Comparison of ENCODE assay signal across 8 mouse cellular contexts in genomic region chr10:72654270-72655016, GRCm38 (mm10). TPM values are rescaled to one million over a fixed set of nuclear protein-coding genes. Genes with fewer than 3 reads are reported as not detected.
A peak's percentile ranks its signal among the peaks of the same experiment; 100 is the strongest.
DNase-seq lines count a peak whose midpoint lies in the region; ATAC-seq and TF ChIP-seq lines count a peak whose summit lies in the region.

Gene Zwint, plus strand, starts transcription at chr10:72654845.

- H3K27ac ChIP-seq in cortical plate, adult 2 months (ENCODE audit: insufficient read depth, low read length) = peak within 1 kb of the TSS; percentile 76

- H3K36me3 ChIP-seq in megakaryocyte, embryonic 14.5 days (replicated peaks; ENCODE audit: low read length) = peaks cover 40% of the 10 kb centered on the region

- H3K4me3 ChIP-seq in cortical plate, adult 2 months (ENCODE audit: insufficient read depth, low read length) = peak within 1 kb of the TSS; percentile 79
- peak within 1 kb of the TSS; percentile 98 for H3K4me3 ChIP-seq in megakaryocyte, embryonic 14.5 days (replicated peaks)

- TF ChIP-seq CTCF in cortical plate, adult 2 months (IDR thresholded peaks at IDR 0.05; ENCODE audit: extremely low read depth, insufficient read depth, low read length) = no peak

- H3K9me3 ChIP-seq in megakaryocyte, embryonic 14.5 days = no peaks in the 10 kb centered on the region

- no peaks in the 10 kb centered on the region for H3K27me3 ChIP-seq in megakaryocyte, embryonic 14.5 days (replicated peaks)

- peaks cover 4% of the 10 kb centered on the region; the same call in 1 of the 2 replicates for H3K4me1 ChIP-seq in cortical plate, adult 2 months (ENCODE audit: control insufficient read depth, insufficient read depth, low read length)
- peaks cover 46% of the 10 kb centered on the region for H3K4me1 ChIP-seq in megakaryocyte, embryonic 14.5 days

- peak; percentile 92 to 93 for DNase-seq in gastrocnemius, adult 8-10 months (ENCODE audit: low spot score in 2 of 2)
- DNase-seq in hindlimb bud, embryonic 11.5 days (ENCODE audit: extremely low spot score, low read depth, low spot score) = peak; percentile 86
- peak; percentile 94 to 98 for DNase-seq in left cerebral cortex, adult 8-10 months (ENCODE audit: low spot score in 2 of 2)
- DNase-seq in right cerebral cortex, postnatal 10 days (ENCODE audit: low spot score in 2 of 2) = peak; percentile 98 to 99
- DNase-seq in urinary bladder, postnatal 25 days (ENCODE audit: low spot score) = peak; percentile 89

- peak; percentile 98 for TF ChIP-seq POLR2A in cortical plate, adult 2 months (IDR thresholded peaks at IDR 0.05; ENCODE audit: extremely low read depth, insufficient read depth, low read length)

- peak; percentile 95 for ATAC-seq in activated CD4-positive, CD25-positive, alpha-beta regulatory T cell, adult 4 months

RNA-seq across cellular contexts. Expression of gene Zwint, which starts in this region (rescaled TPM):
- 100 to 1,000 TPM; 109 to 118 TPM for polyA plus RNA-seq in activated CD4-positive, CD25-positive, alpha-beta regulatory T cell, adult 4 months (2017; shearing (Covaris generic))
- 1,079 and 1,108 TPM in 2 replicates for polyA plus RNA-seq in cortical plate, adult 2 months (2012; rRNA removed)
- 10 to 100 TPM; 28.8 to 34.9 (median 33.3) TPM for total RNA-seq in gastrocnemius, adult 8-10 months (2022)
- 1,000 to 10,000 TPM in 3 of 4 experiments, 100 to 1,000 TPM in 1; 950 to 1,045 (median 1,013) TPM for total RNA-seq in left cerebral cortex, adult 8-10 months (2022)
- polyA plus RNA-seq in megakaryocyte, embryonic 14.5 days (2012; ENCODE audit: insufficient read depth, low replicate concordance) = 24.0 and 63.8 TPM in 2 replicates

Comparison
In these comparisons a context has a peak if more than half of its experiments do, and no peak if none do; other contexts are left out.
1. Peak in every context shown above with its lines: DNase-seq, ATAC-seq, H3K4me3 ChIP-seq and H3K27ac ChIP-seq.
2. RNA of gene Zwint (total RNA-seq): 950 to 1,045 TPM in left cerebral cortex, adult 8-10 months; 28.8 to 34.9 TPM in gastrocnemius, adult 8-10 months; every median in the first group is over 10 times any median in the second.